Mouse (Mus musculus) frontal cortex, adult (tissue): ENCODE measurements at regions not wholly inside any gene's neighbourhood (a gene's known extent, or its start where the extent isn't known, plus 50 kb on each side); places are given as distances from the start of the nearest gene placed in this dataset.
A peak's percentile ranks its signal among the peaks of the same experiment; 100 is the strongest.

Experiments used
- ATAC-seq: cut with Nextera tagmentation; 2 replicates; pipeline ENCODE4 v1.9.2; 2017; ENCODE audit warnings: mild to moderate bottlenecking, moderate library complexity, mixed read lengths; ENCODE audit not compliant: low TSS enrichment

GRCm38 (mm10) chr3:123918140-123918539 lies 227.5 kb upstream of the Ndst3 start:
- no peak for ATAC-seq

DNA sequence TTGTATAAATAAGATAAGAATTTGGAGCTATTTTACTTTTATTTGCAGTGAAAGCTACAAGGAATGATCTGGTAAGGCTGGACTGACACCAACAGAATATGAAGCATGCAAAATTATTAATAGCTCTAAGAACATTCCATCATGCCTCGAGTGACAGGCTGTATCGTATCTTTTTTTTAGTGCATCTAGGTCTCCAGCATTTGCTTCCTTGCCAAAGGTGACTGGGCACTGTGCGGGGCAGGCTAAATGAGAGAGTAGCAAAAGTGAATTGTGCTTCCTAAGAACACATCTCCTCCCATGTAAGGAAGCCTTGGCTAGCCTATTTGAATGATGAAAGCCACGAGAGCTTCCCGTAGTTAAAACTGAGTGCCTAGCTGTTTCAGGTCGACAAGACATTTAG lies 261.5 kb upstream of the Ndst3 start:
- no peak for ATAC-seq

GRCm38 (mm10) chr3:123967373-123967772 lies 276.7 kb upstream of the Ndst3 start:
- no peak for ATAC-seq

- ATAC-seq, result no peak
These were observed 281.7 kb upstream of the Ndst3 start for GRCm38 (mm10) chr3:123972367-123972766.

DNA sequence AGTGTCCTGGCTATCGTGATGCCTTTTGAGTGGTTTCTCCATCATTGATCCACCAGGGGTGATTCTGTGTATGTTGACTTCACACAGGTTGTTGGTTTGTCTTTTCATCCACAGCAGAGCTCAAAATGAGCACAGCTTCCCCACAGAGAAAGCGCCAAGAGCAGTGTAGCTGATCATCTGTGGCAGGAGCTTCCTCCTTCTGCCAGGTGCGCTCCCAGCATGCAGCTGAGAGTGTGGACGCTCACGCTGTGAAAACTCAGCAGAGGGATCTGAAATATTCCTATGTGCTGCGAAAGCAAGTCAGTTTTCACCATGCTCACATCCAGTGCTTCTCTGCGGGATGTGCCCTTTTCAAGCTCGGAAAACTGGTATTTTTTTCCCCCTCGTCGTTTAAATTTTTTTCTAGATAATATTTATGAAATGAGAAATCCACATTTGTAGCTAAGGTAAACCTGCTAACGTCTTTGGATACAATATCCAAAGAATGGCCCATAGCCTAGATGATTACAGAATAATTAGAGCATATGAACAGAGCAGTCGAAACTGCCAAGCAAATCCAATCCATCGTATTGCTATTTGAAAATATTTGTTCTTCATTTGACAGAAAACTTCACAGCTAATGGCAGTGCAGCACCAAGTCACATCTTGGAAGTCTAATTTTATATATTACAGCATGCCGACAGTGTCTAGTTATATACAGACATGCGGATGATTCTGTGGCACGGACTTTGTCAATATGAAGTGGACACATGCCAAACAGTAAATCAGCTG lies 283.3 kb upstream of the Ndst3 start:
- no peak for ATAC-seq

DNA sequence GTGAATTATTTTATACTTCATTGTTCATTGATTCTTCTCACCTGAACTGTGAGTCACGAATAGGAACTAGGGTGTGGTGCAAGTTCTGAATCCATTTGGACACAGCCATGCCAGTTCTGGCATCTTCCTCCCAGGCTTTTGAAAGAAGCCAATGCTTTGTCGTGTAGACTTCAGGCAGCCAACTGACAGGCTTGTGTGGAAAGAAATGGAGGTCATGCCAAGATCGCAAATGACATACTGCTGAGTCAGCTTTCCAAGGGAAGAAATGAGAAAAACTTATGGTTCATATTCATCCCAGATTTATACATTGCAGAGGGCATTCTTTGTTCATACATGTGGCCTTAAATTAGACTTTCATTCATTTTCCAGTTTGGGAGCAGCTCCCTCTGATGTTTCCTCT lies 285.8 kb upstream of the Ndst3 start:
- ATAC-seq, result no peak

GRCm38 (mm10) chr3:123977168-123977567 lies 286.5 kb upstream of the Ndst3 start:
- ATAC-seq, result no peak

- ATAC-seq, result no peak
These were observed 292.4 kb upstream of the Ndst3 start for GRCm38 (mm10) chr3:123983045-123983444.

GRCm38 (mm10) chr3:123983530-123983929 lies 292.9 kb upstream of the Ndst3 start:
- 0 out of 2 replicates have a peak, but pooled peaks have one; percentile 20 for ATAC-seq

DNA sequence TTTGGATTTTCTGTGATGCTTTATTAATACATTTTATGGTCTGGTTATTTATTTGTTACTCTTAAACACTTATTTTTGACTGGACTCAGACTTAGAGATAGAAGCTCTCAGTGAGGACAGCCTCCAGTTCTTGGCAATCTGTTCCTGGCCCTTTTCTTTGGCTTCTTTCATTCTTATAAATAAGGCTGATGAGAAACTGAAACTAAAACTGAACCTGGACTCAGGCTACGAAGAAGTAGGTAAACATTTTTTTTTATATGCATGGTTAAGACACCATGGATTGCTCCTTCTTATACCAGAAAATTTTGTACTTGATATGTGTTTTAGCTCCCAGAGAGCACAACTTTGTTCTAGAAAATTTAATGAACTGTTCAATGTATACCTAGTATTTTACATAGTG lies 293.4 kb upstream of the Ndst3 start:
- peak; percentile 44; the same call in 1 of the 2 replicates for ATAC-seq

GRCm38 (mm10) chr3:123999957-124000616 lies 309.4 kb upstream of the Ndst3 start:
- no peak for ATAC-seq

DNA sequence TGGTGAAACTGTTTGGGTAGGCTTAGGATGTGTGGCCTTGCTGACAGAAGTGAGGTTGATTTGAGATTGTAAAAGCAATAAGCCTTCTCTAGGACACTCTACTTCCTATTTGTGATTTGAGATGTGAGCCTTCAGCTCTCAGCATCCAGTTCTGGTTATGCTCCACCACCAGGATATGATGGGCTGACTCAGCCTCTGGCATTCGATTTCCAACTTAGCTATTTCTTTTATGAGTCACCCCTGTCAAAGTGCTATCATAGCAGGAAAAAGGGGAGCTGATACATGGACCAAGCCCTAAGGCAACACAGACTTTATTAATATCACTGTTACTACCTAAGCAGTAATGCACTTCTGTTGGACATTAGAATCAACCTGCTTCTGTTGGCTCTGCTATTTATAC lies 310.2 kb upstream of the Ndst3 start:
- ATAC-seq, result no peak

DNA sequence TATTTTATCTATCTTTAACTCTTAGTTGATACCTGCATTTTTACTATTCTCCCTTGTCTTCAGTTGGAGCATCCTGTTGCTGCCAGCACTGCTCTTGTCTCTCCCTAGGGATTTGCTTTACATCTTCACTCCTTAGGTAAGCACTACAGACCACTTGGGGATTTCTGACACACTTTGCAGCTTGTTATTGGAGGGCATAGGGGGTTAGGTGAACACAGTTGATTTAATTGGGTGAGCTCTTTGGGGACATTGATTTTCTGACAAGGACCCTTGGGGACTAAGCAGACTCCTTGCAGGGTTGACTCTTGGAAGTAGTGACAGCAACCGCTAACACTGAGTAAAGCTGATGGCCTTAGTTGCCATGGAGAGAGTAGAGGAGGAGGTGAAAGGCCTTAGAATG lies 309.0 kb upstream of the Tram1l1 start:
- no peak for ATAC-seq

- ATAC-seq, result peak; percentile 97
These were observed 302.0 kb upstream of the Tram1l1 start for GRCm38 (mm10) chr3:124018618-124019017.

- no peak for ATAC-seq
These were observed 294.5 kb upstream of the Tram1l1 start for GRCm38 (mm10) chr3:124026188-124026587.

DNA sequence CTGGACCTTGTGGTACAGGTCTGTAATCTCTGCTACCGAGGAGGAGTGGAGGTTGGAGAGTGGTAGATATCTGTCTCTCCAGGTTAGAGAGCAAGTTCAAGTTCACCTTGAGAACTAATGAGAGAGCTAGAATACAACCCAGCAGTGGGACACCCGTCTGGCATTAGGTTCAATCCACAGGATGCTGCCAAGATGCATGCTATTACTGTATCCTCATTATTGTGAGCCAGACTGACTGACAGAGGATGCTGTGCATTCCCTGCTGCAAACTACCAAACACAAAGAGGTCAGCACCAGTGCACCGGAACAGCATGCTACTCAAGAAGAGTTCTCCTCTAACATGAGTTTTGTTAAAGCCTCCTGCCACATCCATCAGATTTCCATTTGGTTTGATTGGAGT lies 253.6 kb upstream of the Tram1l1 start:
- no peak for ATAC-seq

- ATAC-seq, result no peak
These were observed 253.1 kb upstream of the Tram1l1 start for GRCm38 (mm10) chr3:124067538-124067937.

- no peak for ATAC-seq
These were observed 252.7 kb upstream of the Tram1l1 start for GRCm38 (mm10) chr3:124067971-124068370.

DNA sequence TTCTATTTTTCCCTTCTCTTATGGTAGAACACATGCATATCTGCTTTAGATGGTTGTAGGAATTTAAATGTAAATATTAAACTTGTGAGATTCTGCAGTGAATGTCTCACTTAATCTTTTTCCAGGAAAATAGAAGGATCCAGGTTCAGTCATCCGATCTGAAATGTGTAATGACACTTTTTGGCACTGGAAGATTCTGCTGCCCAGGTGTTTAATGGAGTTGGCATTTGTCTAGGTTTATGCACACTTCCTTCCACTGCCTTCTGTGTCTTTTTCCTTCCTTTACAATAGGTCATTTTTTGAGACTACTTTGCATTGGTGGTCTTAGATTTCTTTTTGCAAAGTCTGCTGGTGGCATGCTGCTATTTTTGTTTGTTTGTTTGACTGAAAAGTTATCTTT lies 251.5 kb upstream of the Tram1l1 start:
- no peak for ATAC-seq

GRCm38 (mm10) chr3:124075974-124076606 lies 244.6 kb upstream of the Tram1l1 start:
- peak; percentile 92 for ATAC-seq

- ATAC-seq, result no peak
These were observed 228.1 kb upstream of the Tram1l1 start for GRCm38 (mm10) chr3:124092404-124093121.

DNA sequence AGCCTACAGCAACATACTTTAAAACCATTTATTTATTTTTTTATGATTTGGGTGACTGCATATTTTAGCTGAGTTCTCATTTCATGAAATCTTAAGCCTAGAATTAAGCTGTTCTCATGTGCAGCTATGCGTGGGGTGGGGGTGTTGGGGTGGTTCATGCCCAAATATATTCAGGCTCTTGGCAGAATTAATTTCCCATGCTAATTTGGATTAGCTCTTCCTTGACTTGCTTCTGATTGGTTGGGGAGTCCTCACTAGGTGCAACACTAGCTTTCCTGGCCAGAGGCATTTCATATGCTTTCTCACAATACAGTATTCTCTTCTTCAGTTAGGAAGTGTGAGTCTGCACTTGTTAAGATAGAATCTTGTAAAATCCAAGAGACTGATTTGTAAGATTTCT lies 206.7 kb upstream of the Tram1l1 start:
- peak; percentile 99 for ATAC-seq
